Mouse (Mus musculus) liver, adult 2 months (tissue): ENCODE results near the gene Zfp654.

Experiments
- CTCF ChIP-seq: fragments of 200-500 bp; IDR thresholded peaks from 2 replicates; pipeline ENCODE4 v1.5.1; 2011; ENCODE audit warnings: low read depth, low read length, control low read depth
- POLR2A ChIP-seq: fragments of 200-500 bp; IDR thresholded peaks from 2 replicates; pipeline ENCODE4 v1.6.1; 2011; ENCODE audit warnings: low read length, control low read depth; ENCODE audit not compliant: insufficient read depth; ENCODE audit errors: extremely low read depth

DNA sequence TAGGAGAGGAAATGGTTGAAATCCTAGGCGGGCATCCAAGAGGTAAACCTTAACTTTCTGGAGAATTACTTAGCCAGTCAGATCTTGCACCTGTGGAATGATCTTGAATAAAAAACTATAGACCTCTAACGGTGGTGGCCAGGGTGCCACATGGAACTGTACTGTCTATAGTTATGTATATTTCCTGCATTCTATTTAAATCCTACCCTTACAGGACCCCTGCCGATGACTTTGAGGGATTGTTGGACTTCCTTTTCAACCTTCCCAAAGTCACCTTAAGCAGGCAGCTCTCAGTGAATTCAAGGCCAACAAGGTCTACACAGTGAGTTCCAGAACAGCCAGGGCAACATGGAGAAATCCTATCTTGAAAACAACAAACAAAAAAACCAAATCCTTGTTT lies 38.0 kb upstream of the Zfp654 start:
- no peak for TF ChIP-seq POLR2A
- TF ChIP-seq CTCF, result no peak
